Mouse (Mus musculus): ENCODE measurements around the gene Basp1. TPM values are rescaled to one million over a fixed set of nuclear protein-coding genes. Genes with fewer than 3 reads are reported as not detected.

Gene Basp1
- polyA plus RNA-seq, 1 experiment from 2014 or later = 231 TPM

DNA sequence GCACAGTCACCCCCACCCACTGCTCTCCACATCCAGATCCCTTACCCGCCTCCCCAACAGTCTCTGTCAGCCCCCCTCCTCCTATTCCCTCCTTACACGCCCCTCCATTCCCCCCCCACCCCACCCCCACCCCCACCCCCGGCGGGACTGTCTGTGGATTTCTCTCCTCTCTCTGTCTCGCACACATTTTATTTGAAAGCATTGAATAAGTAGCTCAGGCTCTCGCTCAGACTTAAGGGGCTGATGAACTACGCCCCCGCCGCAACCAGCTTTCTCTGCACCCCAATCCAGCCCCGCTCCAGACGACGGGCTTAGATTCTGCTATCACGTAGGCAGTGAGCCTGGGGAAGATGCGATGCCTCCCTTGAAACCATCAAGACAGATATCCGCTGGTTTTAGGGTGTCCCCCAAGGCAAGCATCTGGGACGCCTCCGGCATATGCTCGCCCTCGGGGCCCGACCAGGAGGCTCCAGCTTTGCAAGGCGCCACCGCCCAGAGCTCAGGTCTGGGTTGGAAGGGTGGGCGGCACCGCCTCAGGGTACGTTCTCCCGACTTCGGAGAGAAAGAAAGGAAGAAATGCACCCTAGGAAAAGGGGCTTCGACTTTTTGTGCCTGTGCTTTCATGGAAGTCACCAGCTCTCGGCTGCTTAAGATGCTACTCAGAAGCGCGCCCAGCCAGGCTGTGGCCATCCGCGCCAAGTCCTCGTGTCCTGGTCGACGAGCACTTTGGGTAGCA lies 615 bp upstream of the Basp1 start:
- peak overlapping the region; percentile 64 for H3K4me2 ChIP-seq
- under 1% methylated on average over 34 of the region's 36 CpGs for WGBS
- H3K4me1 ChIP-seq = peaks cover 46% of the 10 kb centered on the region

DNA sequence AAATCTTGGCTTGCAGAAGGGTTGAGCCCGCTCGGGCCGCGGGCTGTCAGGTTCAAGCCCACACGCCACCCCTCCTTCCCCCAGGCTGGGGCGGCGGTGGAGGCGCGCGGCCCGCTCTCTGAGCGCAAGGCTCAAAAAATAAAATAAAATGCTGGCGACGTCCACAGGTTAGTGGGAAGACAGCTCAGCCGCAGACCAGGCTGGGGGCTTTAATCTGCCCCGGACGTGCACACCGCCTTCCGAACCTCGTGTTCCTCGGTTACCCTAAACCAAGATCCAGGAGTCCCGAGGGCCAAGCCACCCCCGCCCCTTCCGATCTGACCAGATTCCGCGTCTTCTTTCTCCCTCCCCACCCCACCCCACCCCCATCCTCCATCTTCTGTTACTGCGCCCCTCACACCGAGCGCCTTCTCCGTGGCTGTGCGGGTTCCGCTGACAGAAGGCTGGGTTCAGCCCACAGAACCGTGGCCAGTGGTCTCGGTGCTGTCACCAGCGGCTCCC lies 753 bp downstream of the Basp1 start:
- peak overlapping the region; percentile 99 for H3K27ac ChIP-seq
- under 1% methylated on average over 34 of the region's 35 CpGs for WGBS
- H3K4me3 ChIP-seq (replicated peaks) = peak overlapping the region; percentile 69
- no peaks in the 10 kb centered on the region for H3K27me3 ChIP-seq
- H3K36me3 ChIP-seq (replicated peaks) = peaks cover 13% of the 10 kb centered on the region
- H3K4me1 ChIP-seq = peaks cover 44% of the 10 kb centered on the region
- H3K9me3 ChIP-seq = no peaks in the 10 kb centered on the region
- ATAC-seq (ENCODE audit: low FRiP score) = peak; percentile 30
- H3K9ac ChIP-seq = peak overlapping the region; percentile 95
- H3K4me2 ChIP-seq = peak overlapping the region; percentile 64

More for the DNA sequence above, 615 bp upstream of the Basp1 start:
- Histone ChIP-seq H3K27me3 (no peaks in the 10 kb centered on the region), H3K36me3 (replicated peaks) (peaks cover 7% of the 10 kb centered on the region), H3K9ac (peak overlapping the region; percentile 95), H3K27ac (peak overlapping the region; percentile 99), H3K4me3 (replicated peaks) (peak overlapping the region; percentile 69), H3K9me3 (no peaks in the 10 kb centered on the region)
- ATAC-seq (ENCODE audit: low FRiP score) = peak; percentile 52

DNA sequence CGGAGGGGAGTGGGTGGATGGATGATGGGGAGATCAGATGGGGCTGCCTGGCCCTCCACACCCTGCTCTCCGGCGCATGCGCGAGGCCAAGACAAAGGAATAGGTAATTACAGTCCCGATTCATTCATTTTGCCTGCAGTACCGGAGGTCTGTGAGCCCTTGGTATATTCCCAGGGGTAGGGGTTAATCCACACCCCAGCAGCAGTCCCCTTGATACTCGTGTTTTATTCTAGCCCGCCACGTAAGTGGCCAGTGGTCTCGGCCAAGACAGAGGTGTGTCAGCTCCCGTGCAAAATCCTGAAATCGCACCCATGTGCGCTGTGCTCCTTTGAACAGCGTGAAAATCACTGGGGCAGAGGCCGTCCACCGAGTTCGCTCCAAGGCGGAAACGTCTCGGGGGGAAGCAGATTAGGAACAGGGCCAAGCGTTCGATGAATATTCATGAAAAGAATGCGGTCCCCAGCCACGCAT lies 1.4 kb downstream of the Basp1 start:
- Histone ChIP-seq H3K4me1 (peaks cover 42% of the 10 kb centered on the region), H3K9ac (peak overlapping the region; percentile 95), H3K27ac (peak overlapping the region; percentile 99), H3K4me3 (replicated peaks) (peak overlapping the region; percentile 69), H3K27me3 (no peaks in the 10 kb centered on the region), H3K4me2 (peak overlapping the region; percentile 64), H3K9me3 (no peaks in the 10 kb centered on the region), H3K36me3 (replicated peaks) (peaks cover 17% of the 10 kb centered on the region)
- peak; percentile 72 for ATAC-seq (ENCODE audit: low FRiP score)
- under 1% methylated on average over 25 of the region's 25 CpGs for WGBS

DNA sequence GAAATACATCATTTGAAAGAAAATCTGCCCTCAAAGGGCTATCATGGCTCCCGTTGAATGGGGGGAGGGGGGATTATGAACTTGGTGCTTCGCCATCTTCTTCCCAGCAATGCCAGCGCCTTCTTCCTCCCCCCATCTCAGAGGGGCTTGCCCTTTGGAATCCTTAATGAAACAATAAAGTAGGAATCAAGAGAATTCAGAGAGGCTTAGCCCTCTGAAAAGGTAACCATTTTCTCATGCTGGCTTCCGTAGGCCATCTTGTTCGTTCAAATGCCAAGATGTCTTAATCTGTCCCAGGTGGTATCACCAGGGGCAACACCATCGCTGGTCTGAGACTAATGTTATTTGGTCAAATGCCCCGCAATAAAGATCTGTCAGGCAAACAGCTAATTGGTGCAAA lies 2.1 kb downstream of the Basp1 start:
- no peaks in the 10 kb centered on the region for H3K27me3 ChIP-seq
- peak overlapping the region; percentile 95 for H3K9ac ChIP-seq
- H3K36me3 ChIP-seq (replicated peaks) = peaks cover 18% of the 10 kb centered on the region
- no peak for ATAC-seq (ENCODE audit: low FRiP score)
- peak overlapping the region; percentile 69 for H3K4me3 ChIP-seq (replicated peaks)
- peaks cover 43% of the 10 kb centered on the region for H3K4me1 ChIP-seq
- H3K4me2 ChIP-seq = peak overlapping the region; percentile 64
- 5% methylated on average over 7 of the region's 7 CpGs for WGBS
- H3K9me3 ChIP-seq = no peaks in the 10 kb centered on the region
- H3K27ac ChIP-seq = peak overlapping the region; percentile 99

DNA sequence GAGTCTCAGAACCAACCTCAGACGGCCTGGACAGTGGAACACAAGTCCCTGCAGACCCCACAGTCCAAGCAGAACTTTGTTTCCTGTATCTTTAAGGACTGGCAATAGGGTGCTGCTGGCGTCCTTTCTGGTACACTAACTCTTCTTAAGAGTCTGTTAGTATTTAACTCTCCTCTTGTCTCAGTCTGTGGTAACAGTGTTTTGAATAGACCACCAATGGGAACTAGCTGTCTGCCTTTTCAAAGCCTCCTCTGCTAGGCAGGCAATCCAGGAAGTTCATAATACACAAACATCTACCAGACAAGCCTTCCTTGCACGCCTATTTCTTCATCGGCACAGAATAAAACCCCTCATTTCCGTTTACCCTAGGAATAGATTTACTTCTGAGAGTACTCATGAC lies 7.6 kb downstream of the Basp1 start:
- no peak for ATAC-seq (ENCODE audit: low FRiP score)
- WGBS = 82% methylated on average over 5 of the region's 5 CpGs
- H3K36me3 ChIP-seq (replicated peaks) = peaks cover 64% of the 10 kb centered on the region
- H3K9ac ChIP-seq = no peak overlapping the region
- peaks cover 62% of the 10 kb centered on the region for H3K4me1 ChIP-seq
- H3K4me3 ChIP-seq (replicated peaks) = no peak overlapping the region
- H3K27me3 ChIP-seq = no peaks in the 10 kb centered on the region
- no peaks in the 10 kb centered on the region for H3K9me3 ChIP-seq
- H3K27ac ChIP-seq = no peak overlapping the region
- no peak overlapping the region for H3K4me2 ChIP-seq

DNA sequence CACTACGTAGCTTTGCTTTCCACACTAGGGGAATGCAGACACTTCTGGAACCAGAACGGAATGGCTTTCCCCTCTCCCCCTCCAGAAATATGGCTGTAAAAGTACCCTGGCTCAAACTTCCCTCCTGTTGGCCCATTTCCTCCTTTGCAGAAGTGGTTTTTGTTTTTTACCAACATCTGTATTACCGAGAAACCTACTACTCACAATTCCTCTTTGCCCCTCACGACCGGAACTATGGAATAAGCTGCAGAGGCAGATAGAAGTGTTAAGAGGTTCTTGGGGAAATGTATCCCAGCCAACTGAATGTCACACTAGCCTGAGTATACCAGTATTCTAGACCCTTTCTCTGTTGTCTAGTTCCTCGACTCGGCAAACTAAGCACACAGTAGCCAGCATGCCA lies 9.7 kb downstream of the Basp1 start:
- peaks cover 61% of the 10 kb centered on the region for H3K4me1 ChIP-seq
- peaks cover 73% of the 10 kb centered on the region for H3K36me3 ChIP-seq (replicated peaks)
- no peak for ATAC-seq (ENCODE audit: low FRiP score)

DNA sequence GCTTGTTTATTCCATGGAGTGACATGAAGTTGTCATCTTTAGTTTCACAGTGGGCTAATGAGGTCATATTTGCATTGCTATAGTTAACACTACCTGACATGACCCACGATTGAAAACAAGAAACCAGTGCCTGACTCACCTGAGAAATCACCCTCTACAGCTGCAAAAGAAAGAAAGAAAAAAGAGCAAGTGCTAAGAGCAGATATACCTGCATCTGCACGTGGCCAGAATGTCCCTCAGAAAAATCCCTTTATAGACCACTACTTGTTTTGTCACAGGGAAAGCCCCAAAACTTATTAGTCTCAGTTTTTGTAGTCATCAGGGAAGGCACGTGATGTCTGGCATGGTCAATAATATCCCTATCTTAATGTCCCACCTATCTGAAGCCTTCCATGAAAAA lies 11.6 kb downstream of the Basp1 start:
- Histone ChIP-seq H3K27ac (no peak overlapping the region), H3K4me3 (replicated peaks) (no peak overlapping the region), H3K27me3 (no peaks in the 10 kb centered on the region), H3K4me2 (no peak overlapping the region), H3K9ac (no peak overlapping the region), H3K9me3 (no peaks in the 10 kb centered on the region), H3K4me1 (peaks cover 62% of the 10 kb centered on the region), H3K36me3 (replicated peaks) (peaks cover 73% of the 10 kb centered on the region)
- WGBS = 87% methylated on average over 3 of the region's 3 CpGs
- no peak for ATAC-seq (ENCODE audit: low FRiP score)

More for the DNA sequence above, 9.7 kb downstream of the Basp1 start:
- Histone ChIP-seq H3K4me2 (no peak overlapping the region), H3K27ac (no peak overlapping the region), H3K4me3 (replicated peaks) (no peak overlapping the region), H3K9me3 (no peaks in the 10 kb centered on the region), H3K27me3 (no peaks in the 10 kb centered on the region), H3K9ac (no peak overlapping the region)
- 94% methylated on average over 7 of the region's 7 CpGs for WGBS

DNA sequence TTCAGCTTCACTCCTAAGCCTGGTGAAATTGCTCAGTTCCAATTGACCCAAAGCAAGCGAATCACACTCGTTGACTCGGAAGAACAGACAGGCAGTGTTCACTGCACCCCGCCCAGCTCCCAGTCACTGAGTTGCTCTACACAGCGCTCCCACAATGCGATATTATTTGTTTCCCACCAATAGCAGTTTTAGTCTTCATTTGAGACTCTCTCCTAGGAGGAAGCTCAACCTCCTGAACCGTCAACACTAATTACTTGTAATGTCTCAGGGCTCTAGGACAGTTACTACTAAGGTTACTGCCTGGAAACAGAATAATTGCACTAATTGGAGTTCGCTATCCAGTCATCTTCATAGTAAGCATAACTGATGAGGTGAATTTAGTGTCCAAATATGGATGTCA lies 13.3 kb downstream of the Basp1 start:
- H3K36me3 ChIP-seq (replicated peaks) = peaks cover 67% of the 10 kb centered on the region
- WGBS = 87% methylated on average over 8 of the region's 8 CpGs
- ATAC-seq (ENCODE audit: low FRiP score) = no peak

DNA sequence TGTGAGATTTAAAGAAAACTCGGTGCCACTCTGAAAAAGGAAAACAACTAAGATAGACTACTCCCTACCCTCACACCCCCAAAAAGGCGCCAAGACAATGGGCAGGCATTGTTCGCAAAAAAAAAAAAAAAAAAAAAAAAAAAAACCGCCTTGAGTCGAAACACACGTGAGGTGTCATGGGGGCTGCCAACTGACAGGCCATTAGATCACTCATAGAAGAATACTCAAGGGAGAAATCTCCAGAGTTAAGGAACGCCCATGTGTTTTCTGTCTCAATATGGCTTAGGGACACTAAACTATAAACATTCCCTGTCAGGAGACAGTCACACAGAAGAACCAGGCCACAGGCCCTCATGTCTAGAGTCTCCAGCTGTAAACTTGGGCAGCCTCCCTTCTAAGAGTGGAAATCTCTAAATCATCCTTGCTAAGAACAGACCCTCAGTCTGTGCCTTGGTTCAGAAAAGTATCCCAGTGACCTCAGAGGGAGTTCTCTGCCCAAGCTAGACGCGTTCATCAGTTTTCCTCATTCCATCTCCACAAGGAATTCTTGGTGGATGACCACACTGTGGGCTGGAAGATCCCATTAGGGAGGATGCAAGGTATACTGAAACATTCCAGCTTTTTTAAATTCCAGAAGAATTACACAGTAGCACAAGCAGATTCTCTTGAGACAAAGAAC lies 17.5 kb downstream of the Basp1 start:
- H3K9ac ChIP-seq = no peak overlapping the region
- H3K9me3 ChIP-seq = no peaks in the 10 kb centered on the region
- peaks cover 35% of the 10 kb centered on the region for H3K36me3 ChIP-seq (replicated peaks)
- H3K4me2 ChIP-seq = no peak overlapping the region
- WGBS = 82% methylated on average over 9 of the region's 9 CpGs
- peaks cover 43% of the 10 kb centered on the region for H3K4me1 ChIP-seq
- no peaks in the 10 kb centered on the region for H3K27me3 ChIP-seq
- H3K27ac ChIP-seq = no peak overlapping the region
- H3K4me3 ChIP-seq (replicated peaks) = no peak overlapping the region
- no peak for ATAC-seq (ENCODE audit: low FRiP score)

More for the DNA sequence above, 13.3 kb downstream of the Basp1 start:
- no peaks in the 10 kb centered on the region for H3K27me3 ChIP-seq
- H3K4me1 ChIP-seq = peaks cover 51% of the 10 kb centered on the region
- H3K9me3 ChIP-seq = no peaks in the 10 kb centered on the region
- no peak overlapping the region for H3K4me2 ChIP-seq
- H3K4me3 ChIP-seq (replicated peaks) = no peak overlapping the region
- H3K9ac ChIP-seq = no peak overlapping the region
- no peak overlapping the region for H3K27ac ChIP-seq

DNA sequence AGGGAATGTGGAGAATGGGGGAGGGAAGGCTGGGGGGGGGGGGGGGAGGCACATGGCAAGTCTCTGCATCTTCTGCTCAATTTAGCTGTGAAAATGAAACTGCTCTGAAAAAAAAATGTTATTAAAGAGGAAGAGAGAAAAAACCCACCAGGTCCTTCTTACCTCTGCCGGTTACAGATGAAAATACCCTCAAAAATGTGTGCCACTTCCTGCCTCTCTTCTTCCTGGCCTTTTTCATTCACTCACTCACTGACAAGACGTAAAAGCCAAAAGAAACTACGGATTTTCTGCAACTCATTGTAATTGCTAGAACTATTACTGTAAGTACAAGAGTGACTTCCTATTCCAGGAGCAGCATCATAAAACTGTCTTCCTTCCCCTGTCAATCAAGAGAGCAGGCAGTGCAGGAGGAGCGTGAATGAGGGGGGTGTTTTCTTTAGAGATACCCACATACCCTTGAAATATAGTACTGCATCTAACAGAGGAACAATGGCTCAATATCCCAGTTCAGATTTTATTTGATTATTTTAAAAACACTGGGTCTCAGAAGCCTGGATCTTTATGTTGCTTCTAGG lies 21.0 kb downstream of the Basp1 start:
- no peaks in the 10 kb centered on the region for H3K9me3 ChIP-seq
- ATAC-seq (ENCODE audit: low FRiP score) = no peak
- no peaks in the 10 kb centered on the region for H3K27me3 ChIP-seq
- WGBS = 83% methylated on average over 4 of the region's 4 CpGs
- no peak overlapping the region for H3K27ac ChIP-seq
- H3K4me1 ChIP-seq = peaks cover 27% of the 10 kb centered on the region
- no peak overlapping the region for H3K4me2 ChIP-seq
- H3K4me3 ChIP-seq (replicated peaks) = no peak overlapping the region
- H3K36me3 ChIP-seq (replicated peaks) = peaks cover 21% of the 10 kb centered on the region
- no peak overlapping the region for H3K9ac ChIP-seq

DNA sequence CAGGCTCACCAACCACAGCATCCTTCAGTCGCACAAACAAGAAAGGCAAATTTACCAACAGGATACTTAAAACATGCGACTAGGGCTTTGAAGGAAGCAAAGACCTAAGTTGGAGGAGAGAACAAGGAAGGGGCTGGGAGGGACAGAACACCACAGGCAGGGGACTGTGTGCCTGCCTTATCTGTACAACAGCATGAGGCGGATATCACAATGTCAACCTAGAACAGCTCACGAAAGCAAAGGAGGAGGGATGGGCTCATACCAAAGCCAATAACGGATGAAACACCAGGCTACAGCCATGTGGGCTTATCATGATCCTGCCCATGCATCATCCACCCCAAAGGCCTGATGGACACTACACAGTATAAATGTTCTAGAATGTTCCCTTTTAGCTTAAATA lies 22.4 kb downstream of the Basp1 start:
- no peak for ATAC-seq (ENCODE audit: low FRiP score)
- Histone ChIP-seq H3K4me1 (peaks cover 27% of the 10 kb centered on the region), H3K27me3 (no peaks in the 10 kb centered on the region), H3K9ac (no peak overlapping the region), H3K4me2 (no peak overlapping the region), H3K27ac (no peak overlapping the region), H3K4me3 (replicated peaks) (no peak overlapping the region), H3K9me3 (no peaks in the 10 kb centered on the region), H3K36me3 (replicated peaks) (peaks cover 25% of the 10 kb centered on the region)
- 96% methylated on average over 5 of the region's 5 CpGs for WGBS

DNA sequence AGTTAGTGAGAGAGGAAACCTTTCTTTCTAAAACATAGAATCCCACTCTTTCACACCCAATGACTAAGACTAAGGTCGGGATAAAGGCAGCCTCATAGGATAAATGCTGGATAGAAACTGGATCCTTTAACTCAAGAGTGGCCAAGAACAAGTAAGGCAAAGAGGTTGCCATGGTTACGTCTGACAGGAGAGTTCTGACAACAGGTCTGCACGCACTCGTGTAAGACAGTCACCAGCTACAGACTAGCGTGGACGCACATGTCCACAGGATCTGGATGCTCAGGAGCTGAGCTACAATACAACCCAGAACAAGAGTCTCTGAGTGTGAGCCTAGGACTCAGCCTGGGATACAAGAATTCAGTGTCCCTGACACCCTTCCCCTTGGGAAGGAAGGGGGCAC lies 26.0 kb downstream of the Basp1 start:
- H3K9me3 ChIP-seq = no peaks in the 10 kb centered on the region
- peaks cover 50% of the 10 kb centered on the region for H3K36me3 ChIP-seq (replicated peaks)
- WGBS = 68% methylated on average over 6 of the region's 6 CpGs
- H3K27ac ChIP-seq = no peak overlapping the region
- no peak overlapping the region for H3K9ac ChIP-seq
- no peak overlapping the region for H3K4me3 ChIP-seq (replicated peaks)
- ATAC-seq (ENCODE audit: low FRiP score) = peak; percentile 21; the same call in 1 of the 2 replicates
- no peak overlapping the region for H3K4me2 ChIP-seq
- H3K4me1 ChIP-seq = peaks cover 20% of the 10 kb centered on the region
- H3K27me3 ChIP-seq = no peaks in the 10 kb centered on the region
